Mouse (Mus musculus) frontal cortex, adult 2 months (tissue): ENCODE data around the gene Lsm3. TPM values are rescaled to one million over a fixed set of nuclear protein-coding genes. Genes with fewer than 3 reads are reported as not detected.

Experiments
- DNase-seq, 2 experiments: peaks; one replicate each; pipeline ENCODE4 v3.0.0; 2022; ENCODE audit warnings: low spot score in 1 of 2; ENCODE audit errors: extremely low spot score in 1 of 2
- polyA plus RNA-seq: library from polyadenylated mRNA; depleted of rRNA; stranded (reverse); fragments of >200 nt; gene quantifications from 2 replicates; pipeline ENCODE4 v1.2.3, GENCODE M21; 2012

The Lsm3 gene
- polyA plus RNA-seq, 1 experiment: 66.3 TPM

GRCm38 (mm10) chr6:91508041-91508440 lies 7.7 kb upstream of the Lsm3 start:
- DNase-seq: no peak

GRCm38 (mm10) chr6:91509326-91509725 lies 6.4 kb upstream of the Lsm3 start:
- peak in 1 of 2 experiments; percentile 75 for DNase-seq

GRCm38 (mm10) chr6:91510211-91510610 lies 5.5 kb upstream of the Lsm3 start:
- no peak for DNase-seq

- DNase-seq: no peak
Measured at GRCm38 (mm10) chr6:91514135-91514534, 1.6 kb upstream of the Lsm3 start.

- no peak for DNase-seq
Measured at GRCm38 (mm10) chr6:91514737-91515362, 878 bp upstream of the Lsm3 start.

DNA sequence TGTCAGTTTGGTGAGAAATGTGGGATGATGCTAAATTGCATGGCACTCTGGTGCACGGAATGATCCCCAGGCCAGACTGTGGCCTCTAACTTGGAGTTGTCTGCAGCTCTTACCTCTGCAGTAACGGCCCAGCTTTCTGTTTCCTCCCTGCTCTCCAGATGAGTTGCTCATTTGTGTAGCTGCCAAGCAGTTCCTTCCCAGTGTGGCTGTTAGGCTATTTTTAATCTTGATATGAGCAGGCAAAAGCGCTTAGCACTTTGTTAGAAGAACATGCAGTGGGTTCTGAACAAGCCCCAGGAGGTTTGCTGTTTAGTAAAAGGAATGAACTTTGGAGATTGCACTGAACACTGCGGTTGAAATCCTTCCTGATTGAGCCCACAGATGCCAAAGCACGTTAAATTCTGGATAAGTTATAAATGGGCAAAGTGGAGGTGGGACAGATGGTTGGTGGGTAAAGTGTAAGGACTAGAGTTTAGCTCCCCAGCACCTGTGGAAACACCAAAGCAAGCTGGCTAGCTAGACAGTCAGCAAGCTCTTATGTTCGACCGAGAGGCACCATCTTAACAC lies 2.8 kb downstream of the Lsm3 start:
- peak; percentile 41 to 68 for DNase-seq

- no peak for DNase-seq
Measured at GRCm38 (mm10) chr6:91522816-91523215, 7.1 kb downstream of the Lsm3 start.

DNA sequence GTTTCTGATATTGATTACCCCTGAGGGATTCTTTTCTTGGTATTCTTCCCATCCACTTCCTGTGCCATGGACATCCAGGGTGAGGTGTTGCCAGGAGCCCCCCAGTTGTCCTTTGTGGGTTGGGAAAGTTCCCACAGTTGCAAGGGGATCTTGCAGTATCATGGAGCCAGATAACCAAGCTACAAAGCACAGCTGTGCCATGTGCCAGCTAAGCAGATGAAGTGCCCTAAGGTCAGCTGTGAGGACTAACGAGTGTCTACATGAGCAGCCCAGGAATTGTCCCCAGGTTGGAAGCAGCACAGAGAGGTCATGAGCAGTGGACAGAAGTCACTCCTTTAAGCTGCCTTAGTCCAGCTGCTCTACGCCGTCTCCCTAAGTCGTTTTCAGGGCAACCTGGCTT lies 9.8 kb downstream of the Lsm3 start:
- DNase-seq: no peak

GRCm38 (mm10) chr6:91527227-91527860 lies 11.6 kb downstream of the Lsm3 start:
- DNase-seq: peak in 1 of 2 experiments; percentile 75

DNA sequence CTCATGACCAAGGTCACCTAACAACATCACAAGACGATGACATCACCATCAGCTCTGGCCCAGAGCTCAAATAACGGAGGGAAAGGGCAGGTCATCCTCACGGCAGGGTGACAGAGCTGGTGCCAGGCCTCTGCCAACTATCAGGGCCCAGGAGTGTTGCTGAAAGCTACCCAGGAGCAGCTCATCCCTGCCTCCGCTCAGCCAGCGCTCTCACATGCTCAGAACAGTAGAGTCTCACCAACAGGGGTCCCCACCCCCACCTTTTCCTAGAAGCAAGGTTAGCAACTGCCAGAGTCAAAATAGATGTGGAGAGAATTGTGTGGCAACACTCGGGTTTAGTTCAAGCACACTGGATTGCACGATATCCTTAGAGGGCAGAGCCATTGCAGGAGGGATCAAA lies 12.5 kb downstream of the Lsm3 start:
- DNase-seq: no peak

- no peak for DNase-seq
Measured at GRCm38 (mm10) chr6:91530673-91531072, 14.9 kb downstream of the Lsm3 start.

DNA sequence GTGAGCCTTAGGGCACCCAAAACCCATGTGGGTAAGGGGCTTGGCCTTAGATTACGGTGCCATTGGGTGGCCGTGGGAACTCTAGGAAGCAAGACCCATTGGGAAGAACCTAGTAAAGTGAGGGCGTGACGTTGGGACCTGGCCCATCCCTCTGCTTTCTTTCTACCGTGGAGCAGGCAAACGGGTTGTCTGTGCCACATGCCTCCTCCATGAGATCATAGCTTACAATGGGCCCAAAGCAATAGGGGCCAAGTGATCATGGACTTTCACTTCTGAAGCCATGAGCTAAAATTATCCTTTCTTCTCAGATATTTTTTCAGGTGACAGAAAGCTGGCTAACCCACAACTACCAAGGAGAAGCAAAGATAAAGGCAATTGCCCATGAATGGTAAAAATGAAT lies 15.5 kb downstream of the Lsm3 start:
- DNase-seq: no peak

DNA sequence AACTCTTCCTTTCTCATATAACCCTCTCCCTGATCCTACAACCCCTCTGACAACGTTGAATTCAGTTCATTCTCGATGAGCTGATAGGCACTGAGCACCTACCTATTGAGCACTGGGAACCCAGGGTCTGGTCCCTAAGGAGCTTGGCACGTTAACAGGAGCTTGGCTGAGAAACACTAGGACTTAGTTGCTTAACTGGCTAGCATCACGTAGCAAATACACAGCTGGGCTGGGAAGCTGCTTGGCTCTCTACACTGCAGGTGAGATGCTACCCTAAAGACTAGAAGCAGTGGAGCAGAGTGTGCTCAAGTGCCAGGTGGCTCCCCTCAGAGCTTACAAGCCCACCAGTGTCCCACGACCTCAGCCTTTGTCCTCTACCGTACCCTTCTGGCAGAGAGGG lies 16.9 kb downstream of the Lsm3 start:
- no peak for DNase-seq

- no peak for DNase-seq
Measured at GRCm38 (mm10) chr6:91533359-91533758, 17.6 kb downstream of the Lsm3 start.

- no peak for DNase-seq
Measured at GRCm38 (mm10) chr6:91533771-91534170, 18.0 kb downstream of the Lsm3 start.

GRCm38 (mm10) chr6:91534268-91534667 lies 18.5 kb downstream of the Lsm3 start:
- DNase-seq: no peak

DNA sequence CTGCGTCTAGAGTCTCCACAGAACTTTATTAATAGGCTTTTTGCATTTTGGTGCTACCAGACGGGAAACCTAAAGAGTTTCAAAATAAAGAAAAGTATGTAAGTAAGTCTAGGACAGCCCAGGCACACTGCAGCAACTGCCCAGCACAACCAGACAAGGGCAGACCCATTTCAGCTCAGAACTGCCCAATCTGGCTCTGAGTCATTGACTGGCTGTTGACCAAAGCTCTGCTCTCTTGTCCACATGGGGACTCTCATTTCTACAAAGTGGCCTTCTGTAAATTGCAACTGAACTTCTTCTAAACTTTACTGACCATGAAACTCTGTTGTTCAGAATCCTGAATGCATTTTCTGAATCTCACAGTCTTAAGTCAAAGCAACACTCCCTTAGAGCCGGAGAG lies 19.5 kb downstream of the Lsm3 start:
- no peak for DNase-seq

- no peak for DNase-seq
Measured at GRCm38 (mm10) chr6:91536047-91536765, 20.5 kb downstream of the Lsm3 start.

DNA sequence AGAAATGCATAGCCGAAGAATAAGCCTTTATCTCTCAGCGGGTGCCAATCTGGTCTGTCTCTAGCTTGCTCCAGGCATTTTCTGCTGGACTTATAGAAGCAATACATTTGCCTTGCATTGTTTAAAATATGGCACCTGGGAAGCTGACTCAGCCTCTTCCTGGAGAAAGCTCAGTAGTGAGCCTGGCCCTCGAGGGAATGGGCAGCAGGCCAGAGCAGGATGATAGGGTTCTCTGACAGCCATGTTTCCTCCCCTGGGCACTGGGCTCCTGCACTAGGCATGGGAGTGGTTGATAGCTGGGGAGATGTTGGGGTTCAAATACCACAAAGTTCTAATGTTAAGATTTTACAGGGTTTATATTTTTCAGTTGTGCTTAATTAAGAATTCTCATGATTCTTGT lies 25.5 kb downstream of the Lsm3 start:
- DNase-seq: no peak

DNA sequence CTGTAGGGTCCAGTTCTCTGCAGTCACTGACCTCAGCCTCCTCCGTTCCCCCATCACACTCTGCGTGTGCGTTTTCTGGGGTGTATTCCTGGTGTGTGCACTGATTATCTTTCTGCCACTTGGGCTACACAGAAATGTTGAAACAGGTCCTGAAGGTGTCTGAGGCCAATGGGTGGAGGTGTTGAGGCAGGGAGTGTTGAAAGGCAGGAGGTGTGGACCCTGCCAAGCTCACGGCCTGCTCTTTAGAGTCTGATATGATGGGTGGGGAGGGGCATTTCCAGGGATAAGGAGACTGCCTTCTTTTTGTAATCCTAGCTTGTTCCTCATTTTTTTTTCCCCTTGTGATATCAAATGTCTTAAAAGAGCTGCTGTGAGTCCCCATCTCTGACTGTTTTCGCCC lies 27.3 kb downstream of the Lsm3 start:
- DNase-seq: no peak

DNA sequence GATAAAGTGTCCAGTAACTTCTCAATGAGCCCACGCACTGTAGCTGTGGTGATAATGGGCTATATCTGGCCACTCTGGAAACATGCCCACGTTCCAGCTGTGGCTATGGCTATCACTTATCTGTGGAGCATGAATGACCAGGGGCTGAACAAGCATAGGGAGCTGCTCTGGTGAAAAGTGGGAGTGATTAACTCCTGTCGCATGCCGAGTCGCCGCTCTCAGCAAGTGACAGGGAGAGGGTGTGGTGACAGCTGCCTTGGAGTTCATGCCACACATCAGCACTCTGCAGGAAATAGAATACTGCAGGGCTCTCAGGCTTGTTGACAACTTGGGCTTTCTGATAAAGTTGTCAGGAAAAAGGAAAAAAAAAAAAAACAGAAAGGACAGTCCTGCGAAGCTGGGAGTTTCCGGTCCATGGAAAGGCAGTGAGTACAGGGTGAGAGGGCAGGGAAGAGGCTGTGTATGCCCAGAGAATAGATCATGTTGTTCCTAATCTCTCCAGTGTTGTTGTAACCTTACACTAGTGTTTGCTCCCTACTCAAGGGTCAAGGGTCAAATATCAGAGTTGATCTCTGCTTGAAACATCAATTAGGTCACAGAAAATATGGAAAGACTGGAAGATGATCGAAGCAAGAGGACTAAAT lies 30.6 kb downstream of the Lsm3 start:
- DNase-seq: no peak
